Mouse (Mus musculus) skeletal muscle tissue, adult 2 months (tissue): Measurements from ENCODE around the gene Map3k5.

Source experiments
- DNase-seq: peaks from one replicate; pipeline ENCODE4 v3.0.0-alpha.2; 2012; ENCODE audit warnings: low read depth, low spot score

Map3k5 gene

GRCm38 (mm10) chr10:20104271-20104931, 170.1 kb downstream of the Map3k5 start:
- peak; percentile 85 for DNase-seq

- no peak for DNase-seq
Observed at GRCm38 (mm10) chr10:20105575-20105974, 171.3 kb downstream of the Map3k5 start.

GRCm38 (mm10) chr10:20107031-20107430, 172.8 kb downstream of the Map3k5 start:
- no peak for DNase-seq

GRCm38 (mm10) chr10:20111508-20111907, 177.2 kb downstream of the Map3k5 start:
- DNase-seq, result no peak

GRCm38 (mm10) chr10:20112026-20112973, 178.0 kb downstream of the Map3k5 start:
- no peak for DNase-seq

- no peak for DNase-seq
Observed at GRCm38 (mm10) chr10:20119504-20120425, 185.5 kb downstream of the Map3k5 start.

- no peak for DNase-seq
Observed at GRCm38 (mm10) chr10:20121981-20122380, 187.7 kb downstream of the Map3k5 start.

GRCm38 (mm10) chr10:20123401-20123800, 189.1 kb downstream of the Map3k5 start:
- DNase-seq, result peak; percentile 16

- DNase-seq, result no peak
Observed at GRCm38 (mm10) chr10:20124576-20124975, 190.3 kb downstream of the Map3k5 start.

GRCm38 (mm10) chr10:20125226-20125625, 191.0 kb downstream of the Map3k5 start:
- DNase-seq, result peak; percentile 32

GRCm38 (mm10) chr10:20132933-20133652, 198.8 kb downstream of the Map3k5 start:
- DNase-seq, result no peak

- DNase-seq, result no peak
Observed at GRCm38 (mm10) chr10:20135350-20136058, 201.2 kb downstream of the Map3k5 start.

GRCm38 (mm10) chr10:20136505-20136904, 202.2 kb downstream of the Map3k5 start:
- DNase-seq, result no peak

- no peak for DNase-seq
Observed at GRCm38 (mm10) chr10:20141376-20141775, 207.1 kb downstream of the Map3k5 start.

- DNase-seq, result no peak
Observed at GRCm38 (mm10) chr10:20148130-20148772, 214.0 kb downstream of the Map3k5 start, which contains the start of gene Map7. TSS of gene Map7 (plus strand) at chr10:20148471.

- DNase-seq, result no peak
Observed at GRCm38 (mm10) chr10:20148773-20149120, 214.5 kb downstream of the Map3k5 start.

GRCm38 (mm10) chr10:20149121-20149834, 215.0 kb downstream of the Map3k5 start:
- DNase-seq, result peak; percentile 16

- no peak for DNase-seq
Observed at GRCm38 (mm10) chr10:20149835-20150355, 215.6 kb downstream of the Map3k5 start.

GRCm38 (mm10) chr10:20152131-20152530, 217.9 kb downstream of the Map3k5 start:
- DNase-seq, result no peak
